Mouse (Mus musculus) heart, embryonic 11.5 days (tissue): ENCODE data around the gene Slc27a1. TPM values are rescaled to one million over a fixed set of nuclear protein-coding genes. Genes with fewer than 3 reads are reported as not detected.

Experiments used
- ATAC-seq: fragments of 200-750 bp; cut with Nextera tagmentation; replicated peaks from 2 replicates; pipeline ENCODE4 v1.8.0; 2017; ENCODE audit warnings: moderate library complexity; ENCODE audit not compliant: insufficient number of reproducible peaks, low FRiP score, low TSS enrichment
- H3K27ac ChIP-seq: fragments of 300-500 bp; sonication (generic); 2 replicates; pipeline ENCODE4 v1.5.1; 2014; ENCODE audit warnings: mild to moderate bottlenecking, low read depth, low read length
- H3K27me3 ChIP-seq: fragments of 300-500 bp; sonication (generic); 2 replicates; pipeline ENCODE4 v1.6.1; 2014; ENCODE audit warnings: mild to moderate bottlenecking, low read length, mixed read lengths; ENCODE audit not compliant: control insufficient read depth, insufficient read depth
- H3K36me3 ChIP-seq: fragments of 300-500 bp; sonication (generic); 2 replicates; pipeline ENCODE4 v1.6.1; 2014; ENCODE audit warnings: mild to moderate bottlenecking, low read length, moderate library complexity, mixed read lengths; ENCODE audit not compliant: control insufficient read depth, insufficient read depth
- H3K4me1 ChIP-seq: fragments of 300-500 bp; sonication (generic); 2 replicates; pipeline ENCODE4 v1.6.1; 2014; ENCODE audit warnings: low read length; ENCODE audit not compliant: control insufficient read depth, insufficient read depth
- H3K4me2 ChIP-seq: fragments of 300-500 bp; sonication (generic); 2 replicates; pipeline ENCODE4 v1.6.1; 2014; ENCODE audit warnings: mild to moderate bottlenecking, moderate library complexity
- H3K4me3 ChIP-seq: fragments of 300-500 bp; sonication (generic); 2 replicates; pipeline ENCODE4 v1.5.1; 2014; ENCODE audit warnings: low read depth, low read length
- H3K9ac ChIP-seq: fragments of 300-500 bp; sonication (generic); 2 replicates; pipeline ENCODE4 v1.6.1; 2014; ENCODE audit warnings: mild to moderate bottlenecking, low read depth, low read length, moderate library complexity
- H3K9me3 ChIP-seq: fragments of 300-500 bp; sonication (generic); replicated peaks from 2 replicates; pipeline ENCODE4 v1.6.1; 2016; ENCODE audit warnings: low read length; ENCODE audit not compliant: control insufficient read depth
- WGBS: fragments of 180-500 bp; shearing (Covaris S2); extraction: QIAGEN DNeasy Blood & Tissue Kit; methylation state at CpG from one replicate; pipeline ENCODE4 v1.1.7; 2014; ENCODE audit not compliant: insufficient replicate concordance; 5-methylcytosine and 5-hydroxymethylcytosine counted together
- microRNA-seq: library from miRNA; unstranded; fragments of <30 nt; microRNA quantifications from one replicate; pipeline ENCODE4, GENCODE M21; 2016; ENCODE audit warnings: borderline number of aligned reads
- polyA plus RNA-seq: library from polyadenylated mRNA; unstranded; fragments of >200 nt; fragmentation: Nextera tagmentation; extraction: Ambion mirVana; gene quantifications from 2 replicates; pipeline ENCODE4 v1.2.1, GENCODE M21; 2014

Slc27a1 gene
- polyA plus RNA-seq, 1 experiment from 2014 or later: 10.8 TPM

- peak overlapping the region; percentile 78 for H3K9ac ChIP-seq
- peaks cover 15% of the 10 kb centered on the region for H3K4me1 ChIP-seq
- peak overlapping the region; percentile 98 for H3K4me2 ChIP-seq
- H3K9me3 ChIP-seq: peaks cover 11% of the 10 kb centered on the region
- H3K27me3 ChIP-seq: peaks cover 41% of the 10 kb centered on the region
- peaks cover 12% of the 10 kb centered on the region for H3K36me3 ChIP-seq
- under 1% methylated on average over 55 of the region's 55 CpGs for WGBS
- peak overlapping the region; percentile 57 for H3K4me3 ChIP-seq
- ATAC-seq: peak; percentile 84
- peak overlapping the region; percentile 6; the same call in 1 of the 2 replicates for H3K27ac ChIP-seq
Measured at GRCm38 (mm10) chr8:71629096-71629697, 60.5 kb downstream of the Slc27a1 start.

DNA sequence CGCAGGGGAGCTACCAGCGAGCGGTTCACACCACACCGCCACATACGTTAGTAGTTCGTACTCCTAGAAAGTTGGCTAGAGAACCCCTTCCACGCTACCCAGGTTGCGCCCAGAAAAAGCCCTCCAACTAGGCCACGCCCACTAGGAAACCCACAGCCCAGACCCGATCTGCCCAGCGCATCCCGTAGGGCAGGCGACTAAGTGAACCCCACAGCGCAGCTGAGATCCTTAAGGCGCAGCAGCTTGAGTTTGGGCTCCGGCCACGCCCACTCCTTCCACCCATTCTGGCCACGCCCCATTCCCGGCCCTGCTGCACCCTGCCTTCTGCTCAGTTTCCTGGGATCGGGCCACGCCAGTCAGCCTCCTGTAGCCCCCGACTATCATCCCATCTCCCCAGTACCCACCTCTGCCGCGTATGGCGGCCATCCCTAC, 61.1 kb downstream of the Slc27a1 start:
- Histone ChIP-seq H3K9ac (peak overlapping the region; percentile 52), H3K27ac (no peak overlapping the region), H3K27me3 (peaks cover 46% of the 10 kb centered on the region), H3K4me2 (peak overlapping the region; percentile 98), H3K9me3 (peaks cover 11% of the 10 kb centered on the region), H3K36me3 (peaks cover 6% of the 10 kb centered on the region; the same call in 1 of the 2 replicates), H3K4me3 (peak overlapping the region; percentile 57), H3K4me1 (peaks cover 18% of the 10 kb centered on the region)
- 4% methylated on average over 25 of the region's 25 CpGs for WGBS
- ATAC-seq: peak; percentile 4; the same call in 1 of the 2 replicates

DNA sequence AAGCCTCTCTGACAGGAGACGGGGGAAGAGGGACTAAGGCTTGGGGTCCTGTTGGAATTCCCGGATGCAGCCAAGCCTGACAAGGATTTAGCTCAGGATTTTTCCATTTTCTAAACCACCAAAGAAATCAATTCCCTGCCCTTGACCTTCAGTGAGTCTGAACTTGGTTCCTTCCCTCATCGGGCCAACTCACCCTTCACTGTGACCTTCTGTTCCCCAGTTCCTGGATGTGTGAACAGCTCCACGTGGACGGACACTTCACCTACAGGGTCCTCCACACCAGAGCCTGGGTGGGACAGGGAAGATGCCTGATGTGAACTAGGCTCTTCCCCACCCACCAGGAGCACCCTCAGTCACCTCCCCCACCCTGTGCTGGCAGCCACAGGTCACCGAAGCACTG, 62.1 kb downstream of the Slc27a1 start:
- no peak overlapping the region for H3K9ac ChIP-seq
- H3K4me1 ChIP-seq: peaks cover 18% of the 10 kb centered on the region
- ATAC-seq: no peak
- H3K36me3 ChIP-seq: 0 out of 2 replicates have a peak, but pooled peaks cover 2% of the 10 kb centered on the region
- H3K4me2 ChIP-seq: no peak overlapping the region
- H3K27me3 ChIP-seq: peaks cover 55% of the 10 kb centered on the region
- H3K9me3 ChIP-seq: peaks cover 11% of the 10 kb centered on the region
- no peak overlapping the region for H3K4me3 ChIP-seq
- H3K27ac ChIP-seq: no peak overlapping the region
- 78% methylated on average over 6 of the region's 6 CpGs for WGBS

DNA sequence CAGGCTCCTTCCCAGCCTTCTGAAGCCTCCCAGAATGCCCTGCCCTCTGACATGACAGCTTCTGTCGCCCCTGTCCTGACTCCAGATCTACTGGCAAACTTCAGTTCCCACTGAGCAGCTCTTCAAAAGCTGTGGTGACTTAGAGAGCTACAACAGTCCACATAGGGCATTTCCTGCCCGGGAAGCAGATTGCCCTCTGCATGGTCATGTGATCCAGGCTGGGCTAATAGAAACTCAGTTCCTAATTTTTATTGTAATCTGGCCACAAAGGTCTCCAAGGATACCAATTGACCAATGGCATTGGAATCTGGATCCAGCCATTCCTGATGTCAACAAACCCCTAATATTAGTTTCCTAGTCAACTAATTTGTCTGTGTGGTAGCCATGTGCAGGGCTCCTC, 63.2 kb downstream of the Slc27a1 start:
- H3K36me3 ChIP-seq: no peaks in the 10 kb centered on the region
- no peak overlapping the region for H3K9ac ChIP-seq
- WGBS: 52% methylated on average over 2 of the region's 2 CpGs
- H3K4me2 ChIP-seq: no peak overlapping the region
- H3K27me3 ChIP-seq: peaks cover 59% of the 10 kb centered on the region
- no peak for ATAC-seq
- no peak overlapping the region for H3K4me3 ChIP-seq
- H3K4me1 ChIP-seq: peaks cover 18% of the 10 kb centered on the region
- H3K9me3 ChIP-seq: peaks cover 11% of the 10 kb centered on the region
- no peak overlapping the region for H3K27ac ChIP-seq

- Histone ChIP-seq H3K4me3 (no peak overlapping the region), H3K4me1 (peaks cover 21% of the 10 kb centered on the region), H3K27ac (no peak overlapping the region), H3K27me3 (peaks cover 59% of the 10 kb centered on the region), H3K4me2 (no peak overlapping the region; the same call in 1 of the 2 replicates), H3K36me3 (no peaks in the 10 kb centered on the region), H3K9ac (no peak overlapping the region), H3K9me3 (peaks cover 11% of the 10 kb centered on the region)
- WGBS: 9% methylated on average over 18 of the region's 22 CpGs
- ATAC-seq: no peak
Measured at GRCm38 (mm10) chr8:71633164-71633563, 64.5 kb downstream of the Slc27a1 start.

DNA sequence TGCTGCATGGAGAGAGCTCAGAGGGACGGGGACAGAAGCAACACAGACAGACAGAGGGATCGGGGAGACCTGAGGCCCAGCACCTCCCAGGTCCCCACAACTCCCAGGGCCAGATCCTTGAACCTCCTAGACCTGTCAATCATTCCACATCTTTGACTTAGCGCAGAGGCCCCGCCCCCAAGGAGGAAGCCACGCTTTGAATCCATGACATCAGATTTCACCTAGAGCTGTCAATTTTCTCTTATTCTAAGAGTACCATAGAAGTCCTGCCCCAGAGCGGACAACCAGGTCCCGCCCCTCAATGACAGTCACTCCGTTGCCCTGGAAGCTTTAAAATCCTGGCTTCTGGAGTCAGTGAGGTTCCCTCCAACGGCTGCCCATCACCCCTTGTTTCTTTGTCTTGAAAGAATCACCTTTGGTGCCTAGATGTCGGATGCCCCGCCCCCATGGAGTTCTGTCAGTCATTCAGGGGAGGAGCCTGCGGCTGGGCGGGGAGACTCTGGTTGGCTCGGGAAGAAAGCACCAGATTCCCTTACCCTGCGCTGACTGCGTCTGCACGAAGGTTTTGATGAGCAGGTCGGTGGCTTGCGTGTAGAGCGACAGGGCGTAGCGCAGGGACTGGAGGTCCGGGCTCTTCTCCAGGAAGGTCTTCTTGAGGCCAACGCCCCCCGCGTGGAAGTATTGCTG, 65.4 kb downstream of the Slc27a1 start:
- Histone ChIP-seq H3K4me1 (peaks cover 15% of the 10 kb centered on the region), H3K36me3 (no peaks in the 10 kb centered on the region), H3K9me3 (peaks cover 11% of the 10 kb centered on the region), H3K27ac (no peak overlapping the region), H3K4me2 (peak overlapping the region; percentile 53), H3K9ac (no peak overlapping the region), H3K4me3 (peak overlapping the region; percentile 19; the same call in 1 of the 2 replicates), H3K27me3 (peaks cover 59% of the 10 kb centered on the region)
- no peak for ATAC-seq
- WGBS: 2% methylated on average over 26 of the region's 26 CpGs

Small RNAs within 50 kb of the gene (microRNA-seq; reads per million reads assigned to microRNA genes)
- gene Mir6769b: not detected

Other genes with a start within 250 kb of the Slc27a1 start
- gene Use1, start 202.0 kb upstream of the Slc27a1 start, polyA plus RNA-seq: 73.3 and 80.7 TPM in 2 replicates
- 2.7 and 2.9 TPM in 2 replicates for gene Ocel1, start 197.6 kb upstream of the Slc27a1 start, polyA plus RNA-seq
- 45.7 and 47.2 TPM in 2 replicates for gene Nr2f6, start 186.9 kb upstream of the Slc27a1 start, polyA plus RNA-seq
- gene Ushbp1, start 173.1 kb upstream of the Slc27a1 start, polyA plus RNA-seq: 3.0 and 4.3 TPM in 2 replicates
- gene Babam1, start 172.0 kb upstream of the Slc27a1 start, polyA plus RNA-seq: 89.6 and 92.1 TPM in 2 replicates
- gene Ankle1, start 162.9 kb upstream of the Slc27a1 start, polyA plus RNA-seq: 21.2 and 23.0 TPM in 2 replicates
- 17.0 and 20.4 TPM in 2 replicates for gene Abhd8, start 105.2 kb upstream of the Slc27a1 start, polyA plus RNA-seq
- 163 and 169 TPM in 2 replicates for gene Mrpl34, start 103.9 kb upstream of the Slc27a1 start, polyA plus RNA-seq
- gene Dda1, start 99.7 kb upstream of the Slc27a1 start, polyA plus RNA-seq: 95.9 and 102 TPM in 2 replicates
- 0.90 and 1.4 TPM in 2 replicates for gene Ano8, start 82.9 kb upstream of the Slc27a1 start, polyA plus RNA-seq
- gene Gtpbp3, start 80.8 kb upstream of the Slc27a1 start, polyA plus RNA-seq: 4.8 and 5.3 TPM in 2 replicates
- gene Plvap, start 57.1 kb upstream of the Slc27a1 start, polyA plus RNA-seq: 148 and 170 TPM in 2 replicates
- 0.55 and 1.3 TPM in 2 replicates for gene Ccdc194, start 43.2 kb upstream of the Slc27a1 start, polyA plus RNA-seq
- 4.2 and 17.4 TPM in 2 replicates for gene Bst2, start 31.4 kb upstream of the Slc27a1 start, polyA plus RNA-seq
- gene Mvb12a, start 26.0 kb upstream of the Slc27a1 start, polyA plus RNA-seq: 59.7 and 63.3 TPM in 2 replicates
- gene Tmem221, start 10.0 kb upstream of the Slc27a1 start, polyA plus RNA-seq: 0.21 and 0.35 TPM in 2 replicates
- gene Nxnl1, start 2.3 kb upstream of the Slc27a1 start, polyA plus RNA-seq: not detected in 2 replicates
- gene Pgls, start 23.3 kb downstream of the Slc27a1 start, polyA plus RNA-seq: 184 and 194 TPM in 2 replicates
- gene Fam129c, start 28.8 kb downstream of the Slc27a1 start, polyA plus RNA-seq: 1.9 and 2.0 TPM in 2 replicates
- 47.8 and 55.6 TPM in 2 replicates for gene Colgalt1, start 42.1 kb downstream of the Slc27a1 start, polyA plus RNA-seq
- gene Unc13a, start 102.9 kb downstream of the Slc27a1 start, polyA plus RNA-seq: 0.63 and 0.65 TPM in 2 replicates
- gene Jak3, start 107.4 kb downstream of the Slc27a1 start, polyA plus RNA-seq: 4.9 and 5.3 TPM in 2 replicates
- 0.61 and 0.89 TPM in 2 replicates for gene Insl3, start 120.3 kb downstream of the Slc27a1 start, polyA plus RNA-seq
- gene B3gnt3, start 132.9 kb downstream of the Slc27a1 start, polyA plus RNA-seq: 1.4 and 1.8 TPM in 2 replicates
- 0.83 and 1.2 TPM in 2 replicates for gene Fcho1, start 156.8 kb downstream of the Slc27a1 start, polyA plus RNA-seq